Mouse (Mus musculus) bone marrow, adult 2 months (tissue): ENCODE results near the gene Derl3.

Source experiments
- CTCF ChIP-seq: fragments of 200-500 bp; IDR thresholded peaks from 2 replicates; pipeline ENCODE4 v1.5.1; 2011; ENCODE audit warnings: low read length, control low read depth; ENCODE audit not compliant: control insufficient read depth, insufficient read depth
- POLR2A ChIP-seq: fragments of 200-500 bp; IDR thresholded peaks from 2 replicates; pipeline ENCODE4 v1.6.1; 2011; ENCODE audit warnings: low read depth, mild to moderate bottlenecking, control low read depth, low read length, borderline replicate concordance; ENCODE audit not compliant: control insufficient read depth

GRCm38 (mm10) chr10:75848382-75848781, 44.8 kb upstream of the Derl3 start:
- TF ChIP-seq CTCF (no peak), POLR2A (no peak)
